Mouse (Mus musculus) adrenal gland, adult 8-10 months (tissue): Measurements from ENCODE around the gene Exog. TPM values are rescaled to one million over a fixed set of nuclear protein-coding genes. Genes with fewer than 3 reads are reported as not detected.

ENCODE experiments used
- DNase-seq: peaks from one replicate; pipeline ENCODE4 v3.0.0; 2022
- total RNA-seq, 4 experiments: library from RNA; stranded (reverse); gene quantifications; 2 replicates each; pipeline ENCODE4 v1.2.4; 2022

The Exog gene
- total RNA-seq, 4 experiments from 2014 or later = 4.6 to 5.9 (median 4.9) TPM

DNA sequence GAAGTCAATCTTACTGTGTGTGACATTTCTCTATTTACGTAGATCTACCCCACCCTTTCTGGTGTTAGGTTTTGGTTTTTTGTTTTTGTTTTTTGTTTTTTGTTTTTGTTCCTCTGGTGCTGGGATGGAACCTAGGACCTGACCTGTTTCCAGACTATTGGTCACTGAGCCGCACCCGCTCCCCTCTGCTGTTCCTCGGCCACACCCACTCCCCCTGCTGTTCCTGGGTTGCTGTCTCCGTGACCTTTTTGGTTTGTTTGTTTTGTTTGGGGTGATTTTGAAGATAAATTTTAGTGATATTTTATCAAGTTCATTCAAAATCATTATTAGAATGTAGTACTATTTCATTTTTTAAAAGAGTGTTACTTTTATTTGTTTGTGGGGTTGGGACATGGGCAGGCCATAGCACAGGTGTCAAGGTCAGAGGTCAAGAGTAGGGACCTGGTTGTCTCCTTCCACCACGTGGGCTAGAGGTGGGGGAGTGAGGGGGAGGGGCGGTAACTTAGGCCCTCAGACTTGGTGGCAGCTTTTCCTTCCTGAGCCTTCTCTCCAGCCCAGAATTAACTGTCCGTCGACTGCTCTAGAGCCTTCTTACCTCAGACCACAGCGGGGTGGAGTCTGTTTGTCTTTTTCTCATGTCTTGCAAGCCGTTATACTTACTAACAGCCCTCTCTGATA is 60.4 kb downstream of the Exog start:
- no peak for DNase-seq

DNA sequence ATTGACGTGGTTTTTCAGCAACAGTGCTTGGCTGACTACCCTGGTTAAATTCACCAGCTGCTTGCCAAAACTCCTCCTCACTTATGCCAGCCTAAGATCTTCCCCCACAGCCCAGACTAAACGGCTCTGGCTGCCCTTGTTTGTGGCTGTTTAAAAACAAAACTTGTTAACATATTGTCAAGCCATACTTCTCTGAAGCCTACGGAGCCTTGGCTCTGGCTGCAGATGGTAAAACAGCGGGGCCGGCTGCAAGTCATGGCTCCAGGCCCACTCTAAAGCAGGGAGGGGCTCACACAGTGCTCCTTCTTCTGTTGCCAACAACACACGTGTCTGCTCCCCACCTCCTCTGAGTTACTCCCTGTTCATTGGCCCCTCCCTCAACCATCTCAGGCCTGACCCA is 66.2 kb downstream of the Exog start:
- DNase-seq = no peak

DNA sequence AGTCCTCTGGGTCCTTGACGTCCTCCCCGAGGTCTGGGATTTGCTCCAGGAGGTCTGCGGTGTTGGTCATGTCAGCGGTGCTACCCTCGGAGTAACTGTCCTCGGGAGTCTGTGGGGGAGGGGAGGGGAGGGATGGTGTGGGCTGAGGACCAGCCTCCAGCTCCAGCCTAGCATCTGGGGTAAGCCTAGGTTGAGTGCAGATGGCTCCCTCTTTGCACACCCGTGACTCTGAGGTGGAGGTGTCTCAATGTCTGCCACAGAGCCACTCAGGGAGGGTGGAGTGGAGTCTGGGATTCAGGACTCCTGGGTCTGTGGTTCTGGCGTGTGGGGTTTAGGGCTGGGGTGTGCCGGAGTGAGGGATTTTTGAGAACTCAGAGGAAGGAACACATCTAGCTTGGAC is 68.2 kb downstream of the Exog start:
- no peak for DNase-seq

DNA sequence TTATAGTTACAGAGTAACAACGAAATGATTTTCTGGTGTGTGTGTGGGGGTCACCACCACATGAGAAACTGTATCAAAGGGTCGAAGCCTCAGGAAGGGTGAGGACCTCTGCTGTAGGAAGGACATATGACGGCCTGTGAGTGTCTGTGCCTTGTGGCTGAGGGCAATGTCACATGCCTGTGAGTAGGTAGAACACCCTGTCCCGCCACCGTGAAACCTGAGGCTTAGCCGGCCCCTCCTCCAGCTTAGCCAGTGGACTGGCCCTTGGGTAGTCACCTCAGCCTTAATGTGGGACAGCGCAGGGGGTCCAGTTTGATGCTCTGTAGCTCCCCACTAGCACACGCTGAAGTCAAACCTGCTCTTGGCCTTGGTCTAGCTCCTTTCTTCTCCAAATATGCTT is 69.1 kb downstream of the Exog start:
- DNase-seq = no peak

DNA sequence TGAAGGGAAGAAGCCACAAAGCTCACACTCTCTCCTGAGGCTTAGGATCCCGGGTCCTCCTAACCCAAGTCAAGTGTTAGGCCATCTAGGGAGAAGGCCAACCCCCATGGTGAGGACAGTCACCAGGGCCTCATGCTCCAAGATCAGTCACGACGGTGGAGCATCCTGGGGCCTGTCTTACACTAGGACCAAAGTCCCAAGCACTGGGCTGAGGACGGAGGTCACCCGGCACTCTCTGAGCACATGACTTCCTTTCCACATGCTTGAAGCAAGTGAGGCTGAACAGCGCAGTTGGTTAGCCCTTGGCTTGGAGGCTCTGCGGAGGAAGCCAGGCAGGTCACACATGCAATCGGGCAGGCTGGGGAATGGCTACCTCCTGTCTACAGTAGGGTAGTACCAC is 70.2 kb downstream of the Exog start:
- no peak for DNase-seq

Other genes with a start within 250 kb of the Exog start
- gene Slc22a13, start 235.8 kb upstream of the Exog start, total RNA-seq = not detected
- 10 to 100 TPM; 33.7 to 40.6 (median 37.8) TPM for gene Oxsr1, start 122.5 kb upstream of the Exog start, total RNA-seq
- 100 to 1,000 TPM; 128 to 155 (median 138) TPM for gene Acaa1a, start 105.3 kb upstream of the Exog start, total RNA-seq
- gene Myd88, start 103.5 kb upstream of the Exog start, total RNA-seq = 10 to 100 TPM; 28.2 to 43.0 (median 31.7) TPM
- gene Xylb, start 87.6 kb upstream of the Exog start, total RNA-seq = 1 to 10 TPM in 3 of 4 experiments, under 1 TPM in 1; 0.87 to 2.2 (median 1.5) TPM
- not detected for gene Slc22a14, start 79.4 kb upstream of the Exog start, total RNA-seq
- 10 to 100 TPM in 2 of 4 experiments, 1 to 10 TPM in 2; 5.7 to 12.7 (median 10.7) TPM for gene Acvr2b, start 42.8 kb upstream of the Exog start, total RNA-seq
- under 1 TPM in 3 of 4 experiments, not detected in 1; 0.03 to 0.78 (median 0.10) TPM for gene Scn5a, start 134.1 kb downstream of the Exog start, total RNA-seq